Mouse (Mus musculus) skeletal muscle tissue, adult 2 months (tissue): Measurements from ENCODE around the gene Ttbk1.

Experiments
- DNase-seq: peaks from one replicate; pipeline ENCODE4 v3.0.0-alpha.2; 2012; ENCODE audit warnings: low read depth, low spot score

Ttbk1 gene

GRCm38 (mm10) chr17:46418628-46419027 is 68.8 kb downstream of the Ttbk1 start:
- no peak for DNase-seq

- no peak for DNase-seq
Measured at GRCm38 (mm10) chr17:46408478-46408877, 79.0 kb downstream of the Ttbk1 start.

GRCm38 (mm10) chr17:46394631-46395030 is 92.8 kb downstream of the Ttbk1 start:
- DNase-seq, result no peak

GRCm38 (mm10) chr17:46393012-46393411 is 94.5 kb downstream of the Ttbk1 start:
- no peak for DNase-seq
